Mouse (Mus musculus) hindbrain, embryonic 16.5 days (tissue): ENCODE data around the gene Gm21992. TPM values are rescaled to one million over a fixed set of nuclear protein-coding genes. Genes with fewer than 3 reads are reported as not detected.

Experiments
- ATAC-seq: fragments of 200-750 bp; cut with Nextera tagmentation; 2 replicates; pipeline ENCODE4 v1.8.0; 2017; ENCODE audit warnings: moderate TSS enrichment, moderate library complexity
- H3K27ac ChIP-seq: fragments of 300-500 bp; sonication (generic); 2 replicates; pipeline ENCODE4 v1.5.1; 2014; ENCODE audit warnings: low read depth, mild to moderate bottlenecking, control low read depth, low read length, moderate library complexity
- H3K27me3 ChIP-seq: fragments of 300-500 bp; sonication (generic); replicated peaks from 2 replicates; pipeline ENCODE4 v1.6.1; 2014; ENCODE audit warnings: low read length; ENCODE audit not compliant: control insufficient read depth, insufficient read depth
- H3K36me3 ChIP-seq: fragments of 300-500 bp; sonication (generic); 2 replicates; pipeline ENCODE4 v1.6.1; 2014; ENCODE audit warnings: mild to moderate bottlenecking, low read length, moderate library complexity, mixed read lengths; ENCODE audit not compliant: control insufficient read depth, insufficient read depth
- H3K4me1 ChIP-seq: fragments of 300-500 bp; sonication (generic); 2 replicates; pipeline ENCODE4 v1.6.1; 2014; ENCODE audit warnings: low read depth, low read length; ENCODE audit not compliant: control insufficient read depth, insufficient read depth
- H3K4me2 ChIP-seq: fragments of 300-500 bp; sonication (generic); 2 replicates; pipeline ENCODE4 v1.6.1; 2014; ENCODE audit warnings: mild to moderate bottlenecking, low read length, control low read depth, moderate library complexity
- H3K4me3 ChIP-seq: fragments of 300-500 bp; sonication (generic); 2 replicates; pipeline ENCODE4 v1.5.1; 2014; ENCODE audit warnings: mild to moderate bottlenecking, low read length, control low read depth, moderate library complexity
- H3K9ac ChIP-seq: fragments of 300-500 bp; sonication (generic); 2 replicates; pipeline ENCODE4 v1.6.1; 2014; ENCODE audit warnings: low read depth, mild to moderate bottlenecking, control low read depth, low read length, moderate library complexity
- H3K9me3 ChIP-seq: fragments of 300-500 bp; sonication (generic); 2 replicates; pipeline ENCODE4 v1.6.1; 2014; ENCODE audit warnings: mild to moderate bottlenecking, low read length, moderate library complexity; ENCODE audit not compliant: control insufficient read depth
- WGBS: fragments of 180-500 bp; shearing (Covaris S2); extraction: QIAGEN DNeasy Blood & Tissue Kit; methylation state at CpG from one replicate; pipeline ENCODE4 v1.1.7; 2014; 5-methylcytosine and 5-hydroxymethylcytosine counted together
- polyA plus RNA-seq: library from polyadenylated mRNA; unstranded; fragments of >200 nt; fragmentation: Nextera tagmentation; extraction: Ambion mirVana; gene quantifications from 2 replicates; pipeline ENCODE4 v1.2.1, GENCODE M21; 2015

The Gm21992 gene
- polyA plus RNA-seq, 1 experiment from 2014 or later: 21.3 TPM

GRCm38 (mm10) chr19:4845846-4846245 lies 34.4 kb upstream of the Gm21992 start:
- WGBS: 71% methylated on average over 2 of the region's 2 CpGs
- no peak for ATAC-seq
- Histone ChIP-seq H3K9ac (no peak overlapping the region), H3K27ac (no peak overlapping the region), H3K4me2 (no peak overlapping the region), H3K4me3 (no peak overlapping the region), H3K9me3 (no peaks in the 10 kb centered on the region), H3K4me1 (no peaks in the 10 kb centered on the region), H3K27me3 (peaks cover 15% of the 10 kb centered on the region), H3K36me3 (no peaks in the 10 kb centered on the region)

DNA sequence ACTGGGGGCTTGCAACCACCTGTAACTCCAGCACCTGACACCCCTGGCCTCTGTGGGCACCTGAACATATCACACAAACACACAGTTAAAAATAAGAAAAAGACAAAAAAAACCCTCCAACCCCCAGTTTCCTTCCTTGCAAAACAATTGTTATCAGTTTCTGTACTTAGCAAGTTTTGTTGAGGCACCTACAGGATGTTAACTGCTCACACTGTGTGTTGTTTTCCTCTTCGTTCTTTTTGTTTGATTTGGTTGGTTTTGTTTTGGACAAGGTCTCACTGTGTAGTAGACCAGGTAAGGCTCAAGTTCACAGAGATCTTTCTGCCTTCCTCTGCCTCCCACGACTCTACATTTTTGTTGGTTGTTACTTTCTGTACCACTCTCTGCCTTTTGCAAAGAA lies 31.2 kb upstream of the Gm21992 start:
- H3K4me1 ChIP-seq: peaks cover 14% of the 10 kb centered on the region
- no peak overlapping the region for H3K27ac ChIP-seq
- ATAC-seq: no peak
- peaks cover 21% of the 10 kb centered on the region for H3K27me3 ChIP-seq
- no peak overlapping the region for H3K9ac ChIP-seq
- no peaks in the 10 kb centered on the region for H3K36me3 ChIP-seq
- WGBS: 70% methylated on average over 2 of the region's 2 CpGs
- H3K4me3 ChIP-seq: no peak overlapping the region
- H3K4me2 ChIP-seq: no peak overlapping the region
- H3K9me3 ChIP-seq: no peaks in the 10 kb centered on the region

DNA sequence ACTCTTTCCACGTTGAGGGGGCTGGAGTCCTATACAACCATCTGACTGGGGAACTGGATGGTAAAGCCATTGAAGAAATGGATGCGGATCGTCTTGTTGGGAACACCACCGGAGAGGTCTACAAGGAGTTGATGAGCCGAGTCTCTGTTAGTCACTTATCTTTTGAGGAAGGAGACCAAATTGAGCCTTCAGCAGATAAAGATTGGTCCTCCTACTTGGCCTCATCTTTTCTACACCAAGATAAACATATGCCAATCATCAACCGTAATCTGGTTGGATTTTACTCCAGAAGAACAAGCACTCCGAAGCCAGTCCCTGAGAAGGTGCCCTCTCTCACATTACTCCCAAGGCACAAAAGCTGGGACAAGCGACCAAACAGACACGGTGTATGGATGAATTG lies 29.4 kb upstream of the Gm21992 start:
- no peak overlapping the region for H3K27ac ChIP-seq

DNA sequence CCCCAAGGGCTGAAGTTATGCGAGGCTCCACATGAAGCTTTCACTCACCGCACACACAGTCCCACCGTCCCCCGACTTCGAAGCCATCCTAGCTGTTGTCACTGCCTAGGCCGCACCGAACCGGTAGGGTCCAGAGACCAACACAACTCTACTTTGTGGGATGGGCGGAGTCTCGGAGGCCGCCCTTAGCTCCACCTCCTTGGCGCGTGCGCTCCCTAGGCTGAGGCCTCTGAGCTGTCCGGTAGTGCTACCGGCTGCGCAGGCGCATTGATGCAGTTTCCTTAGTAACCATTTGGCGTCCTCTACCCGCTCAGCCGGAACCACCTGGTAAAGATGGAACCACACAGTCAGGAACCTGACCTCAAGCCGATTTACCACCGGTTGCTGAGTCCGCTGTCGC lies 27.7 kb upstream of the Gm21992 start, which contains the start of the genes Ccs and Ccdc87:
Gene Ccs (minus strand): TSS at position 184 of the 400 bp plus-strand sequence.
Gene Ccdc87 (plus strand): TSS at position 218 of the 400 bp plus-strand sequence.
- 0 out of 2 replicates have a peak within 1 kb of the TSS, but pooled peaks have one; percentile 24 for H3K27ac ChIP-seq
- H3K9me3 ChIP-seq: no peaks in the 10 kb centered on the region
- peaks cover 14% of the 10 kb centered on the region for H3K4me1 ChIP-seq
- ATAC-seq: peak; percentile 99
- peak within 1 kb of the TSS; percentile 99 for H3K4me2 ChIP-seq
- H3K36me3 ChIP-seq: no peaks in the 10 kb centered on the region
- peak within 1 kb of the TSS; percentile 69 for H3K4me3 ChIP-seq
- 0% methylated on average over 25 of the region's 25 CpGs for WGBS
- H3K27me3 ChIP-seq: peaks cover 19% of the 10 kb centered on the region
- peak within 1 kb of the TSS; percentile 68 for H3K9ac ChIP-seq

More for the DNA sequence above, 29.4 kb upstream of the Gm21992 start:
- 85% methylated on average over 9 of the region's 9 CpGs for WGBS
- Histone ChIP-seq H3K27me3 (peaks cover 20% of the 10 kb centered on the region), H3K4me1 (peaks cover 14% of the 10 kb centered on the region), H3K4me2 (no peak overlapping the region), H3K36me3 (no peaks in the 10 kb centered on the region), H3K4me3 (no peak overlapping the region), H3K9ac (no peak overlapping the region), H3K9me3 (no peaks in the 10 kb centered on the region)
- ATAC-seq: no peak

DNA sequence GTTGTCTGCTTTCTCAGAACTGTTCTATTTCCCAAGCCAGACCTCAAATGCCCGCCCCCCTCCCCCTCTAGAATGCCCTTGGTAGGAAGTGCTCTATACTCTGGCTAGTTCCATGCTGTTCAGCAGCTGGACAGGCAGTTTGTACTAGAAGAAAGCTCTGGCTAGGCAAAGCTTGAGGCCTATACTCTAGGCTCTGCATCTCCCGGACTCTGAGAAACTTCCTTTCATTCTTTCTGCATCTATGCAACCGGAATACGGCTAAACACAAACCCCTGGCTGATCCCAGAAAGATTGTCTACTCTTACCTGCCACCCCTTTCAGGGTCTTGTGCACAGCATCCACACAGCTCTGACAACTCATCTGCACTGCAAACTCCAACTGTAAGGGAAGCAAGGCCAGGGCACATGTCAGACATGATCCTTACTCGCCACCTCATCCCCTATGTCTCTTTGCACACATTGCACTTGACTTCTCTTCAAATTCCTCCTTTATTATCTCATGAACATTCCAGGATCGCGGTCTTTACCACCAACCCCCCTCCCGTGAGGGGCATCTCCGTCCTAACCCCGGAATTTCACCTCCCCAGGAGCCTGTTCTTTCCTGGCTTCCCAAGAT lies 27.2 kb upstream of the Gm21992 start:
- Histone ChIP-seq H3K27me3 (peaks cover 19% of the 10 kb centered on the region), H3K4me3 (peak overlapping the region; percentile 69), H3K9ac (peak overlapping the region; percentile 68), H3K4me2 (peak overlapping the region; percentile 99), H3K36me3 (no peaks in the 10 kb centered on the region), H3K27ac (0 out of 2 replicates have a peak overlapping the region, but pooled peaks have one; percentile 24), H3K9me3 (no peaks in the 10 kb centered on the region), H3K4me1 (peaks cover 14% of the 10 kb centered on the region)
- 35% methylated on average over 10 of the region's 10 CpGs for WGBS
- no peak; the same call in 1 of the 2 replicates for ATAC-seq

DNA sequence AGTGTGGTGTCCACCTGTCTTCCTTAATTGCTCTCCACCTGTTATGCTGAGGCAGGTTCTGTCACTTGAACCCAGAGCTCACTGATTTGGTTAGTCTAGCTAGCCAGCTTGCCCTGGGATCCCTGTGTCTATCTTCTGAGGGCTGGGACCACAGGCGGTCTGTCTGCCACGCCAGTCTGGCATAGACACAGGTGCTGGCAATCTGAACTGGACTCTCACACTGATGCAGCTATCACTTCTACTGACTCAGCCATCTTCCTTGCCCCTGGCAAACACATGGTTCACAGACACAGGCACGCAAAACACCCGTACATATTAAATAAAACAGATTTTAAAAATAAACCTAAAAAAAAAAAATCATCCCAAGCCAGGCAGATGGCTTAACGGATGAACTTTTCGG lies 25.6 kb upstream of the Gm21992 start:
- 95% methylated on average over 6 of the region's 6 CpGs for WGBS
- Histone ChIP-seq H3K9me3 (no peaks in the 10 kb centered on the region), H3K9ac (no peak overlapping the region), H3K27me3 (peaks cover 17% of the 10 kb centered on the region), H3K27ac (no peak overlapping the region), H3K4me3 (no peak overlapping the region), H3K4me2 (no peak overlapping the region), H3K36me3 (0 out of 2 replicates have a peak, but pooled peaks cover 3% of the 10 kb centered on the region), H3K4me1 (peaks cover 14% of the 10 kb centered on the region)
- no peak for ATAC-seq

DNA sequence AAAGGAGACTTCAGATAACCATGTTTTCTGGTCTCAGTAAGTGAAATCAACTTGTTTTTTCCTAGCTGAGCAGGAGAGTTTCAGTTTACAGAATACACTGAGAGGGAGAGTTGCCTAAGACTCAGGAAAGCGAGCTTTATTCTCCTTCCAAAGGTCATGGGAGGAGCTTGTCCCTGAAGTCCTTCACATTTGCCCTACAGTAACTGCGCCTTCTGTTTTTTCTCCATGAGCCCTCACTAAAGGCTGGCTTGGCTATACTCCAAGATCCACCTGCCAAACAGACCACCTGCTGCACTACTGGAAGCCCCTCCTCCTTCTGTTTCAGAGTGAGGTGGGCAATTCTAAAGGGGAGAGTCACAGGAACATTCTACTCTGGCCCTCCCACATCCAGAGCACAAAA lies 24.7 kb upstream of the Gm21992 start:
- Histone ChIP-seq H3K36me3 (0 out of 2 replicates have a peak, but pooled peaks cover 3% of the 10 kb centered on the region), H3K9me3 (no peaks in the 10 kb centered on the region), H3K27ac (no peak overlapping the region), H3K4me2 (no peak overlapping the region), H3K9ac (no peak overlapping the region), H3K4me3 (no peak overlapping the region), H3K27me3 (peaks cover 8% of the 10 kb centered on the region), H3K4me1 (peaks cover 14% of the 10 kb centered on the region)
- no peak for ATAC-seq
- 73% methylated on average over 2 of the region's 2 CpGs for WGBS

GRCm38 (mm10) chr19:4833977-4834376 lies 22.6 kb upstream of the Gm21992 start:
- Histone ChIP-seq H3K4me2 (no peak overlapping the region), H3K4me3 (no peak overlapping the region), H3K36me3 (0 out of 2 replicates have a peak, but pooled peaks cover 3% of the 10 kb centered on the region), H3K27ac (no peak overlapping the region), H3K9ac (no peak overlapping the region), H3K4me1 (peaks cover 9% of the 10 kb centered on the region), H3K27me3 (no peaks in the 10 kb centered on the region), H3K9me3 (no peaks in the 10 kb centered on the region)
- ATAC-seq: no peak
- WGBS: 92% methylated on average over 8 of the region's 8 CpGs

- Histone ChIP-seq H3K9ac (no peak overlapping the region), H3K4me2 (no peak overlapping the region), H3K4me1 (no peaks in the 10 kb centered on the region), H3K4me3 (no peak overlapping the region), H3K36me3 (0 out of 2 replicates have a peak, but pooled peaks cover 3% of the 10 kb centered on the region), H3K9me3 (no peaks in the 10 kb centered on the region), H3K27me3 (no peaks in the 10 kb centered on the region), H3K27ac (no peak overlapping the region)
- peak; percentile 48; the same call in 1 of the 2 replicates for ATAC-seq
- WGBS: 62% methylated on average over 7 of the region's 7 CpGs
These were observed 17.7 kb upstream of the Gm21992 start for GRCm38 (mm10) chr19:4829156-4829555.
